Mouse (Mus musculus): ENCODE measurements at regions not wholly inside any gene's neighbourhood (a gene's known extent, or its start where the extent isn't known, plus 50 kb on each side); places are given as distances from the start of the nearest gene placed in this dataset.

DNA sequence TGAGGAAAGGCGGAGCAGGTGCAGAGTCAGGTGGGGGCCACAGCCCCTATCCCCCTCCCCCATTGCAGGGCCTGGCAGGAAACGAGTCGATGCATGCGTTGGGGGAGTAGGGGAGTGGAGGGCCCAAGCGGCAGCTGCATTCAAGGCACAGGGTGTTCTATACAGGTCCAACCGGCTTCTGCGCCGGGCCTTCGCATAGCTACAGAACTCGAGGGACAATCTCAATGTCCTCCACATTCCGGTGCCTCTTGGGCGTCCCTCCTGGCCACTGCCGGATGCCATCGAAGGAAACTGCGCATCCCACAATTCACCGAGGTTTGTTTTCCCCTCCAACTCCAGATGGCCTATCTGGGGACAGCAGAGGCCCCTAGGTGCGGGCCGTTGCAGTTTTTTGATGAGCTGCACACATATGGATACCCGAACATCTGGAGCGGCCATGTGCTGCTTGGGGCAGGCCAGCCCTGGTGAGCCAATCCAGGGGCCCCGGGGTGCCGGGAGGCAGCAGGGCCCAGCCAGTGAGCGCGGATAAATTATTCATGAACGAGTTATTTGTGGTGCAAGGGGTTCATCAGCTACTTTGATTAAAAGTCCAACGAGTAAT is 137.5 kb downstream of the Tle3 start:
- ATAC-seq (ENCODE audit: extremely low read depth, insufficient number of reproducible peaks, low FRiP score, poor library complexity, severe bottlenecking) (no peak), DNase-seq (ENCODE audit: low spot score) (no peak)
- no peak for TF ChIP-seq GATA2 (IDR thresholded peaks at IDR 0.05; ENCODE audit: borderline replicate concordance, low read depth, low read length)
- no peak for TF ChIP-seq GATA1 (IDR thresholded peaks at IDR 0.05; ENCODE audit: borderline replicate concordance, low read length)
- no peak for TF ChIP-seq POLR2AphosphoS5 (IDR thresholded peaks at IDR 0.05; ENCODE audit: insufficient replicate concordance, low read depth, low read length)
- TF ChIP-seq TAL1 (conservative IDR thresholded peaks at IDR 0.05; ENCODE audit: low read depth, low read length), result no peak
- no peak for TF ChIP-seq CTCF (IDR thresholded peaks at IDR 0.05; ENCODE audit: low read depth, low read length)
- H3K36me3 ChIP-seq (replicated peaks), result no peaks in the 10 kb centered on the region
- no peaks in the 10 kb centered on the region for H3K9me3 ChIP-seq (replicated peaks)
- peaks cover 4% of the 10 kb centered on the region; the same call in 1 of the 2 replicates for H3K27me3 ChIP-seq (ENCODE audit: insufficient read depth, low read length)
- H3K4me3 ChIP-seq (ENCODE audit: low read depth, low read length), result no peak overlapping the region
- H3K4me1 ChIP-seq (ENCODE audit: insufficient read depth, low read depth, low read length), result no peaks in the 10 kb centered on the region

DNA sequence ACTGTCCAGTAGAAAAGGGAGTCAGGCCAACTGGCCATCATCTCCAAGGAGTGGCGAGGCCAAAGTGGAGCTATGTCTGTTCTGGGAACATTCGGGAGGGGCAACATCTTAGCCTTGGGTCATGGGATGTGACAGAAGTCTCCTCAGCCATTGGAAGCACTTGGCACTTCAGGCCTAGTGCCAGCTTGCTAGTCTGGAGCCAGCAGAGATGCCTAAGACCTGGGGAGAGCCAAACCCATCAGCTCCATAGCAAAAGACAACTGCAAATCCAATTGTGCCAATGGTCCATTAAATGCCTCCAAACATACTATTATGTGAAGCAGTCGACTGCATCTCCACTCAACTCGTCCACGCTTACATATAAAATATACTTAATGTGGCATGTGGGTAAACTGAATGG is 136.9 kb downstream of the Tle3 start:
- Histone ChIP-seq H3K36me3 (replicated peaks) (no peaks in the 10 kb centered on the region), H3K9me3 (replicated peaks) (no peaks in the 10 kb centered on the region), H3K4me1 (ENCODE audit: insufficient read depth, low read depth, low read length) (no peaks in the 10 kb centered on the region), H3K27me3 (ENCODE audit: insufficient read depth, low read length) (no peaks in the 10 kb centered on the region), H3K4me3 (ENCODE audit: low read depth, low read length) (no peak overlapping the region)
- TF ChIP-seq GATA1 (IDR thresholded peaks at IDR 0.05; ENCODE audit: borderline replicate concordance, low read length) (no peak), POLR2AphosphoS5 (IDR thresholded peaks at IDR 0.05; ENCODE audit: insufficient replicate concordance, low read depth, low read length) (no peak), CTCF (IDR thresholded peaks at IDR 0.05; ENCODE audit: low read depth, low read length) (no peak), TAL1 (conservative IDR thresholded peaks at IDR 0.05; ENCODE audit: low read depth, low read length) (no peak), GATA2 (IDR thresholded peaks at IDR 0.05; ENCODE audit: borderline replicate concordance, low read depth, low read length) (no peak)
- DNase-seq (ENCODE audit: low spot score), result no peak
- ATAC-seq (ENCODE audit: extremely low read depth, insufficient number of reproducible peaks, low FRiP score, poor library complexity, severe bottlenecking), result no peak

DNA sequence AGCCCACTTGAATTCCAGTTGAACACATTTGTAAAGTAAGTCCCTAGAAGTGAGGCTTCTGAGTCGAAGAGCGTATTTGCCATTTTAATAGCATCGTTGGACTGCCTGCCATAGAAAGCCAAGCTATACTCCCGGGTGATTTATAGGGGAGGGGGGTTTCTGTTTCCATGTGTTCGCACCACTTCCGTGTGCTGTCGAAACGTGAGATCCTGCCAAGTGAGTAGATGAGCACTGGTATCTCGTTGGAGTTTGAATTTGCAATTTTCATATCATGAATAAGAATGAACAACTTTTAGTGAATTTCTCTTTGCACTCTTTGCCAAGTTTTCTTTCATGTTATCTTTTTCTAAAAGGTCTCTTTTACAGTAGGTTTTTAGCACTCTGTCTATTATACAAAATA is 128.7 kb downstream of the Tle3 start:
- H3K36me3 ChIP-seq (replicated peaks), result no peaks in the 10 kb centered on the region
- no peak for DNase-seq (ENCODE audit: low spot score)
- no peak for TF ChIP-seq GATA1 (IDR thresholded peaks at IDR 0.05; ENCODE audit: borderline replicate concordance, low read length)
- TF ChIP-seq CTCF (IDR thresholded peaks at IDR 0.05; ENCODE audit: low read depth, low read length), result no peak
- TF ChIP-seq TAL1 (conservative IDR thresholded peaks at IDR 0.05; ENCODE audit: low read depth, low read length), result no peak
- TF ChIP-seq POLR2AphosphoS5 (IDR thresholded peaks at IDR 0.05; ENCODE audit: insufficient replicate concordance, low read depth, low read length), result no peak
- TF ChIP-seq GATA2 (IDR thresholded peaks at IDR 0.05; ENCODE audit: borderline replicate concordance, low read depth, low read length), result no peak
- no peaks in the 10 kb centered on the region for H3K9me3 ChIP-seq (replicated peaks)
- ATAC-seq (ENCODE audit: extremely low read depth, insufficient number of reproducible peaks, low FRiP score, poor library complexity, severe bottlenecking), result no peak
- H3K4me3 ChIP-seq (ENCODE audit: low read depth, low read length), result no peak overlapping the region
- H3K4me1 ChIP-seq (ENCODE audit: insufficient read depth, low read depth, low read length), result no peaks in the 10 kb centered on the region
- no peaks in the 10 kb centered on the region for H3K27me3 ChIP-seq (ENCODE audit: insufficient read depth, low read length)

DNA sequence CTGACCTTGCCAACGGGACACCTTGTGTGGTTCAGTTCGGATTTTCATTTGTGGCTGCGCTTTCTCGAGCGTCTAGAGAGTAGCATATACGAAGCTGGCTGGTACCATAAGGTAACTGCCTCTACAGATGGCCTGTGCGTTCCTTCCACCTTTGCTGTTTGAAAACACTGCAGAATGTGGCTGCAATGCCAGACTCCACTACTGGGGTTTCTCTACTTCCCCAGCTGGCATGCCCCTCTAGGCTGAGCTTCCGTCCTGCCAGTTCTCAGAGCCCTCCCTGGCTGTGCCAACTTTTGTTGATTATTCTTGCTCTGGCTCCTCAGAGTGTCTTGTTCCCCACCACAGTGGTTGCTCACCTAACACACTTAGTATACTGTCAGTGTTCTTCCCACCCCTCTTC is 120.7 kb downstream of the Tle3 start:
- DNase-seq (ENCODE audit: low spot score) (no peak), ATAC-seq (ENCODE audit: extremely low read depth, insufficient number of reproducible peaks, low FRiP score, poor library complexity, severe bottlenecking) (no peak)

DNA sequence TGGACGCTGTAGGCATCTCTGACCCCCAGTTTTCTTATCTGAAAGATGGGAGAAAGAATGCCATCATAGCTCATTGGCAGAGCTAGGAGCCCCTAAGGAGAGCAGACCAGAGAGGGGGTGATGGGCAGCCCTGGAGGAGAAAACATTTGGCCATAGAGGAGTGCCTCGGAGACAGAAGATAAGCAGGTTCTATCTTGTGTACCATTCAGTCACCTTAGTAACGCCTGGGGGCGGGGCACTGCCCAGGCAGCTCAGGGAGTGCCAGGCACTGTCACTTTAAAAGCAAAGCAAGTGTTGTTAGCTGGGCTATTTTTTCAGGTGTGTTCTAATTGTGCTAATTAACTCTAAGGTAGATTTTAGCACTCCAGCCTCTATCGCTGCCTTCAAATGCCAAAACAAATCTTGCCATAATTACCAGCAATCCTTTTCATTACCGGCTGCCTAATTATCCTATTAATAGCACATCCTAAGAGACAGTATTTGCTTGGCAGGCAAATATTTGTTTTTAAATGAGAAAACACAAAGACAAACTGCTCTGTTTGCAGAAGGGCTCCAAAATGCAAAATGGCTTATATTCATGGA is 119.1 kb downstream of the Tle3 start:
- no peaks in the 10 kb centered on the region for H3K36me3 ChIP-seq (replicated peaks)
- H3K9me3 ChIP-seq (replicated peaks), result no peaks in the 10 kb centered on the region
- peaks cover 10% of the 10 kb centered on the region for H3K27me3 ChIP-seq (ENCODE audit: insufficient read depth, low read length)
- no peak overlapping the region for H3K4me3 ChIP-seq (ENCODE audit: low read depth, low read length)
- DNase-seq (ENCODE audit: low spot score) (no peak), ATAC-seq (ENCODE audit: extremely low read depth, insufficient number of reproducible peaks, low FRiP score, poor library complexity, severe bottlenecking) (no peak)
- TF ChIP-seq GATA2 (IDR thresholded peaks at IDR 0.05; ENCODE audit: borderline replicate concordance, low read depth, low read length) (no peak), TAL1 (conservative IDR thresholded peaks at IDR 0.05; ENCODE audit: low read depth, low read length) (no peak), GATA1 (IDR thresholded peaks at IDR 0.05; ENCODE audit: borderline replicate concordance, low read length) (no peak), POLR2AphosphoS5 (IDR thresholded peaks at IDR 0.05; ENCODE audit: insufficient replicate concordance, low read depth, low read length) (no peak), CTCF (IDR thresholded peaks at IDR 0.05; ENCODE audit: low read depth, low read length) (no peak)
- no peaks in the 10 kb centered on the region for H3K4me1 ChIP-seq (ENCODE audit: insufficient read depth, low read depth, low read length)

More for the DNA sequence above, 120.7 kb downstream of the Tle3 start:
- no peak overlapping the region for H3K4me3 ChIP-seq (ENCODE audit: low read depth, low read length)
- TF ChIP-seq GATA1 (IDR thresholded peaks at IDR 0.05; ENCODE audit: borderline replicate concordance, low read length), result no peak
- no peak for TF ChIP-seq POLR2AphosphoS5 (IDR thresholded peaks at IDR 0.05; ENCODE audit: insufficient replicate concordance, low read depth, low read length)
- TF ChIP-seq CTCF (IDR thresholded peaks at IDR 0.05; ENCODE audit: low read depth, low read length), result no peak
- no peak for TF ChIP-seq GATA2 (IDR thresholded peaks at IDR 0.05; ENCODE audit: borderline replicate concordance, low read depth, low read length)
- no peak for TF ChIP-seq TAL1 (conservative IDR thresholded peaks at IDR 0.05; ENCODE audit: low read depth, low read length)
- H3K36me3 ChIP-seq (replicated peaks), result no peaks in the 10 kb centered on the region
- no peaks in the 10 kb centered on the region for H3K4me1 ChIP-seq (ENCODE audit: insufficient read depth, low read depth, low read length)
- peaks cover 8% of the 10 kb centered on the region for H3K27me3 ChIP-seq (ENCODE audit: insufficient read depth, low read length)
- H3K9me3 ChIP-seq (replicated peaks), result no peaks in the 10 kb centered on the region

DNA sequence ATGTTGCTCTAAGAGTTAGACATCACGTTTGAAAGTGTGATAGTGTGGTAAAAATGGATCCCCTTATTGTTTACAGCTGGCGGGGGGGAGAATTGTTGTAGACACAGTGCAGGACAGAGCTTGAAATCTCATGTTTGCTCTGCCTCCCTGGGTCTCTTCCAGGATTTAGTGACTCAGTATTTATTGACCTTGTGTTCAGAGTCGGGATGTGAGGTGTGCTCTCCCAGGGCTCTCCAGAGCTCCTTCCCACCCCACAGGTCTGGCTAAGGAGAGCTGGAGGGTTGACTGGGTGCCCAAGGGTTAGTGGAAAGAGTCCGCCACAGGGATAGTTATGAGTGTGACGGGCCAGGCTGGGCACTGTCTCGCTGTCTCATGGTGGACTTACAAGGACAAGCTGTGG is 117.8 kb downstream of the Tle3 start:
- DNase-seq (ENCODE audit: low spot score) (no peak), ATAC-seq (ENCODE audit: extremely low read depth, insufficient number of reproducible peaks, low FRiP score, poor library complexity, severe bottlenecking) (no peak)
- Histone ChIP-seq H3K27me3 (ENCODE audit: insufficient read depth, low read length) (peaks cover 10% of the 10 kb centered on the region), H3K9me3 (replicated peaks) (no peaks in the 10 kb centered on the region), H3K4me3 (ENCODE audit: low read depth, low read length) (no peak overlapping the region), H3K4me1 (ENCODE audit: insufficient read depth, low read depth, low read length) (no peaks in the 10 kb centered on the region), H3K36me3 (replicated peaks) (no peaks in the 10 kb centered on the region)
- TF ChIP-seq CTCF (IDR thresholded peaks at IDR 0.05; ENCODE audit: low read depth, low read length) (no peak), TAL1 (conservative IDR thresholded peaks at IDR 0.05; ENCODE audit: low read depth, low read length) (no peak), GATA1 (IDR thresholded peaks at IDR 0.05; ENCODE audit: borderline replicate concordance, low read length) (no peak), POLR2AphosphoS5 (IDR thresholded peaks at IDR 0.05; ENCODE audit: insufficient replicate concordance, low read depth, low read length) (no peak)

Measured in G1E (cell line).